Mouse (Mus musculus): Measurements from ENCODE around the gene Cnih2. TPM values are rescaled to one million over a fixed set of nuclear protein-coding genes. Genes with fewer than 3 reads are reported as not detected.

Cnih2 gene
- polyA plus RNA-seq, 1 experiment from 2014 or later: 2.9 TPM

DNA sequence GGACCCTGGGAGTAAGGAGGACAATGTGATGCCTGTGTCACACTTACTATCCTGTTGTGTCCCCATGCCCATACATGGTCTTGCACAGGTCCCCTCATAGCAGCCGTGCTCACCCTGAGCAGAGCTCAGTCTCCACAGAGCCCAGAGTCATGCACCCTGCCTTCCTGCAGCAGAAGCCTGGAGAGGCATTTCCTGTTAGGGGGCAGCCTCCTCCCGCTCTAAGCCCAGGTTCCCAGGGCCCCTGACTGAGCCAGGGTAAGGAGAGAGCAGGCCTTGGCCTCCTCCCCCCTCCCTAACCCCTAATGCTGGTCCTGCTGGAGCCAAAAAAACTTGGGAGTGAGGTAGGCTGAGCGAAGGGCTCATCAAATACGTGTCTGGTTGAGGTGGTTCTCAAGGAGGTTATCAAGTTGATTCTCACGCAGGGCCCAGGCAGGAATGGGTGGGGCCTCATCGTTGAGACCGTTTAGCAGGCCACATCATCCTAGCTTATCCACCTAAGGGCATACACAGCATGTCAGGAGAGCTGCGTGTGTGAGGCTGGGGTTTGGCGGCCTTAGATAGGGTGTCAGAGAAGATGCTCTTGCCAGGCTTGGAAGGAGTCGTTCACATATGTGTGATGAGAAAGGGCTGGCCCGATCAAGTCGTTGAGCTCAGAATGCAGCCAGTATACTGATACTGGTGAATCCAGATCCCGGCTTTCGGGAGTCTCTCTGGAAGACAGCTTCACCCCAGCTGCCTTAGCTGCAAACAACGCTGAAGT, 31.1 kb downstream of the Cnih2 start:
- Histone ChIP-seq H3K4me1 (replicated peaks) (peaks cover 50% of the 10 kb centered on the region), H3K27ac (peak overlapping the region; percentile 71), H3K9ac (peak overlapping the region; percentile 56), H3K9me3 (replicated peaks) (no peaks in the 10 kb centered on the region), H3K27me3 (peaks cover 31% of the 10 kb centered on the region), H3K36me3 (no peaks in the 10 kb centered on the region), H3K4me3 (peak overlapping the region; percentile 49), H3K4me2 (peak overlapping the region; percentile 94)
- no peak; the same call in 1 of the 2 replicates for ATAC-seq (replicated peaks; ENCODE audit: insufficient number of reproducible peaks, insufficient read depth, low FRiP score, low read depth)
- 5% methylated on average over 15 of the region's 15 CpGs for WGBS

DNA sequence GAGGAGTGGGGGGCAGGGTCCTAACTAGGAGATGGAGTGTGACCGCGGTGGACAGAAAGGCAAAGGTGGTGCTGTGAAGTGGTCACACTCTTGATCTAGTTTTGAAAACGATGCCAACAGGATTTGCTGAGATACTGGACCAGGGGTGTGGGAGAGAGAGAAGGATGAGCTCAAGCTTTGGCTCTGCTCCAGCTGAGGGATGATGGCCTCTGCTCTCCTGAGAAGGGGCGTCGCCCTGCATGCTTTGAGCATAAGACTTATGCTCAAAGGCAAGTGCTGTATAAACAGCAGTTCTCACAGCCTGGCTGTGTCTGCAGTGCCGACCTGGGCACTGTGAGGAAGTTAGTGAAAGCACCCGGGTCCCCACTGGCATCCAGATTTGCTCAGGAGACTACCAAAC, 33.2 kb downstream of the Cnih2 start:
- no peak overlapping the region for H3K9ac ChIP-seq
- H3K27ac ChIP-seq: no peak overlapping the region
- H3K4me3 ChIP-seq: no peak overlapping the region
- H3K9me3 ChIP-seq (replicated peaks): no peaks in the 10 kb centered on the region
- no peak overlapping the region for H3K4me2 ChIP-seq
- peaks cover 18% of the 10 kb centered on the region for H3K27me3 ChIP-seq
- H3K36me3 ChIP-seq: no peaks in the 10 kb centered on the region
- ATAC-seq (replicated peaks; ENCODE audit: insufficient number of reproducible peaks, insufficient read depth, low FRiP score, low read depth): no peak
- WGBS: 47% methylated on average over 7 of the region's 7 CpGs
- peaks cover 48% of the 10 kb centered on the region for H3K4me1 ChIP-seq (replicated peaks)

GRCm38 (mm10) chr19:5062446-5062845, 35.9 kb downstream of the Cnih2 start:
- H3K27me3 ChIP-seq: no peaks in the 10 kb centered on the region
- H3K4me3 ChIP-seq: no peak overlapping the region
- 61% methylated on average over 6 of the region's 6 CpGs for WGBS
- no peaks in the 10 kb centered on the region for H3K9me3 ChIP-seq (replicated peaks)
- no peak overlapping the region for H3K9ac ChIP-seq
- H3K4me1 ChIP-seq (replicated peaks): peaks cover 43% of the 10 kb centered on the region
- no peak for ATAC-seq (replicated peaks; ENCODE audit: insufficient number of reproducible peaks, insufficient read depth, low FRiP score, low read depth)
- no peak overlapping the region for H3K4me2 ChIP-seq
- H3K27ac ChIP-seq: no peak overlapping the region
- no peaks in the 10 kb centered on the region for H3K36me3 ChIP-seq

DNA sequence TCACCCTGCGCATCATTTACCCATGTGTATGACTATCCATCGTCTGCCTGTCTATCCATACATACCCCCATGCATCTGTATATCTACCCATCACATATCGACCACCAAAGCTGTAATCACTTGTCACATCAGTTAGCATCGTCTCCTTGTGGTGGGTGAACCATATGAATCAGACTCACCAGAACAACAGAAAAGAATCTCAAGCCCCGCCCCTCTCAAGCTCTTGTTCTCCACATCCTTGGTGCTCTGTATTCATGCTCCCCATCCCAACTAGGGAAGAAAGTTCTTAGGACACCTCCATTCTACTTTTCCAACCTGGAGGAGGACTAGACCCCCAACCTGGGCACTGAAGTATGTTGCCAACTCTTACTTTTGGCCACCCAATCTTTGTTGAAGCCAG, 36.3 kb downstream of the Cnih2 start:
- no peaks in the 10 kb centered on the region for H3K36me3 ChIP-seq
- no peak overlapping the region for H3K9ac ChIP-seq
- 84% methylated on average over 5 of the region's 5 CpGs for WGBS
- H3K9me3 ChIP-seq (replicated peaks): no peaks in the 10 kb centered on the region
- H3K27ac ChIP-seq: no peak overlapping the region
- peaks cover 39% of the 10 kb centered on the region for H3K4me1 ChIP-seq (replicated peaks)
- no peak for ATAC-seq (replicated peaks; ENCODE audit: insufficient number of reproducible peaks, insufficient read depth, low FRiP score, low read depth)
- no peaks in the 10 kb centered on the region for H3K27me3 ChIP-seq
- H3K4me2 ChIP-seq: no peak overlapping the region
- H3K4me3 ChIP-seq: no peak overlapping the region

- Histone ChIP-seq H3K4me2 (no peak overlapping the region), H3K9me3 (replicated peaks) (no peaks in the 10 kb centered on the region), H3K4me1 (replicated peaks) (peaks cover 37% of the 10 kb centered on the region), H3K9ac (no peak overlapping the region), H3K4me3 (no peak overlapping the region), H3K27ac (peak overlapping the region; percentile 29; the same call in 1 of the 2 replicates), H3K27me3 (no peaks in the 10 kb centered on the region), H3K36me3 (no peaks in the 10 kb centered on the region)
- WGBS: 47% methylated on average over 5 of the region's 5 CpGs
- ATAC-seq (replicated peaks; ENCODE audit: insufficient number of reproducible peaks, insufficient read depth, low FRiP score, low read depth): no peak; the same call in 1 of the 2 replicates
Observed at GRCm38 (mm10) chr19:5060365-5061330, 37.7 kb downstream of the Cnih2 start.

GRCm38 (mm10) chr19:5058801-5059771, 39.2 kb downstream of the Cnih2 start:
- Histone ChIP-seq H3K4me3 (no peak overlapping the region), H3K4me2 (no peak overlapping the region), H3K9ac (0 out of 2 replicates have a peak overlapping the region, but pooled peaks have one; percentile 3), H3K4me1 (replicated peaks) (peaks cover 32% of the 10 kb centered on the region), H3K9me3 (replicated peaks) (no peaks in the 10 kb centered on the region), H3K27me3 (peaks cover 5% of the 10 kb centered on the region; the same call in 1 of the 2 replicates), H3K27ac (peak overlapping the region; percentile 55), H3K36me3 (no peaks in the 10 kb centered on the region)
- WGBS: 8% methylated on average over 10 of the region's 10 CpGs
- peak; percentile 27 for ATAC-seq (replicated peaks; ENCODE audit: insufficient number of reproducible peaks, insufficient read depth, low FRiP score, low read depth)

GRCm38 (mm10) chr19:5057876-5058775, 40.2 kb downstream of the Cnih2 start:
- no peak overlapping the region for H3K4me2 ChIP-seq
- H3K27me3 ChIP-seq: peaks cover 14% of the 10 kb centered on the region
- H3K9me3 ChIP-seq (replicated peaks): no peaks in the 10 kb centered on the region
- WGBS: 26% methylated on average over 16 of the region's 16 CpGs
- no peak for ATAC-seq (replicated peaks; ENCODE audit: insufficient number of reproducible peaks, insufficient read depth, low FRiP score, low read depth)
- peak overlapping the region; percentile 55 for H3K27ac ChIP-seq
- H3K9ac ChIP-seq: no peak overlapping the region
- no peak overlapping the region for H3K4me3 ChIP-seq
- no peaks in the 10 kb centered on the region for H3K36me3 ChIP-seq
- H3K4me1 ChIP-seq (replicated peaks): peaks cover 32% of the 10 kb centered on the region

DNA sequence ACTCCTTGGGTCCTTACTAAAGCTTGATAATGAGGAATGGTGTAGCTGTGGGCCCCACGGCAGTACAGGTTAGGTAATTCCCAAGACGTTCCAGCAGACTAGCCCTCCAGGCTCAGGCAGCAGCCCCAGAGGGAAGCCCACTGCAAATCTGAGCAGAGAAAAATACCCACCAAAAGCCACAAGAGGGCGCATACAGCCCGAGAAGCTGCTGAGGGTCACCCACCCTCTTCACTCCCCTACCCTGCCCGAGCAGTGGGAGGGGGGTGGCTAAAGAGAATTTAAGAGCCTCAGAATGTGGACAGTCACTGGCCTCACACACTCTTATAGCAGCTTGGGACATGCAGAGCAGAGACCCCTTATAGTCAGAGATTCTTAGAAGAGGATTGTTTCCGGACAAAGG, 42.1 kb downstream of the Cnih2 start:
- Histone ChIP-seq H3K4me1 (replicated peaks) (peaks cover 45% of the 10 kb centered on the region), H3K9me3 (replicated peaks) (no peaks in the 10 kb centered on the region), H3K9ac (no peak overlapping the region), H3K27me3 (peaks cover 23% of the 10 kb centered on the region), H3K36me3 (no peaks in the 10 kb centered on the region), H3K4me2 (no peak overlapping the region), H3K27ac (no peak overlapping the region), H3K4me3 (no peak overlapping the region)
- WGBS: 10% methylated on average over 6 of the region's 6 CpGs
- no peak for ATAC-seq (replicated peaks; ENCODE audit: insufficient number of reproducible peaks, insufficient read depth, low FRiP score, low read depth)

GRCm38 (mm10) chr19:5053909-5054308, 44.4 kb downstream of the Cnih2 start:
- Histone ChIP-seq H3K36me3 (peaks cover 6% of the 10 kb centered on the region; the same call in 1 of the 2 replicates), H3K27me3 (peaks cover 23% of the 10 kb centered on the region), H3K9me3 (replicated peaks) (no peaks in the 10 kb centered on the region), H3K4me3 (no peak overlapping the region), H3K9ac (no peak overlapping the region), H3K4me1 (replicated peaks) (peaks cover 40% of the 10 kb centered on the region), H3K4me2 (no peak overlapping the region), H3K27ac (no peak overlapping the region)
- no peak for ATAC-seq (replicated peaks; ENCODE audit: insufficient number of reproducible peaks, insufficient read depth, low FRiP score, low read depth)
- WGBS: 23% methylated on average over 9 of the region's 9 CpGs

- 67% methylated on average over 17 of the region's 17 CpGs for WGBS
- H3K9me3 ChIP-seq (replicated peaks): no peaks in the 10 kb centered on the region
- H3K4me3 ChIP-seq: no peak overlapping the region
- no peak for ATAC-seq (replicated peaks; ENCODE audit: insufficient number of reproducible peaks, insufficient read depth, low FRiP score, low read depth)
- no peak overlapping the region for H3K9ac ChIP-seq
- no peak overlapping the region for H3K27ac ChIP-seq
- H3K4me2 ChIP-seq: no peak overlapping the region
- peaks cover 23% of the 10 kb centered on the region for H3K27me3 ChIP-seq
- peaks cover 15% of the 10 kb centered on the region; the same call in 1 of the 2 replicates for H3K36me3 ChIP-seq
- peaks cover 31% of the 10 kb centered on the region for H3K4me1 ChIP-seq (replicated peaks)
Observed at GRCm38 (mm10) chr19:5052853-5053252, 45.5 kb downstream of the Cnih2 start.
